Mouse (Mus musculus): ENCODE measurements around the gene Selenof.

Gene Selenof

GRCm38 (mm10) chr3:144570047-144570815 lies at the start of gene Selenof, which contains the start of gene Hs2st1:
Selenof (plus strand) TSS chr3:144570304.
Hs2st1 (minus strand) TSS chr3:144570181.
- DNase-seq (ENCODE audit: low spot score in 2 of 2) = peak; percentile 96 to 98

- DNase-seq (ENCODE audit: low spot score in 2 of 2) = no peak
Measured at GRCm38 (mm10) chr3:144527918-144528317, 42.2 kb upstream of the Selenof start.

DNA sequence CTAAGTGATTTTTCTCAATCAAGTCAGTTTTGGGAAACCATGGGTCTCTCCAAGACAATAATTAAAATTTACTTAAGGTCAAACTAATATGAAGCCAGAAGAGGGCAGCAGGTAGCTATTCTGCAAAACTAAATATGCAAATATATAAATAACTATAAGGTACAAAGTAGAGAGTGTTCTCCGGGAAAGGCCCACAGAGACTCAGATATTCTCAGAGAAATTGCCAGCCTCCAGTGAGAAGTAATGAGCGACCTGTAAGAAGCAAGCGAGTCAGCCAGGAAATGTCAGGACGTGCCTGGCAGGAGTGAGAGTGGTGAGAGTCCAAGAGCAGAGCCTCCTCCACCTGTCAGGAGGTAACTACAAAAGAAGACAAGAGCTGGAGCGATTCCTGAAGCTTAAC lies 39.1 kb upstream of the Selenof start:
- DNase-seq (ENCODE audit: low spot score in 2 of 2) = no peak

GRCm38 (mm10) chr3:144535056-144535455 lies 35.0 kb upstream of the Selenof start:
- no peak for DNase-seq (ENCODE audit: low spot score in 2 of 2)

DNA sequence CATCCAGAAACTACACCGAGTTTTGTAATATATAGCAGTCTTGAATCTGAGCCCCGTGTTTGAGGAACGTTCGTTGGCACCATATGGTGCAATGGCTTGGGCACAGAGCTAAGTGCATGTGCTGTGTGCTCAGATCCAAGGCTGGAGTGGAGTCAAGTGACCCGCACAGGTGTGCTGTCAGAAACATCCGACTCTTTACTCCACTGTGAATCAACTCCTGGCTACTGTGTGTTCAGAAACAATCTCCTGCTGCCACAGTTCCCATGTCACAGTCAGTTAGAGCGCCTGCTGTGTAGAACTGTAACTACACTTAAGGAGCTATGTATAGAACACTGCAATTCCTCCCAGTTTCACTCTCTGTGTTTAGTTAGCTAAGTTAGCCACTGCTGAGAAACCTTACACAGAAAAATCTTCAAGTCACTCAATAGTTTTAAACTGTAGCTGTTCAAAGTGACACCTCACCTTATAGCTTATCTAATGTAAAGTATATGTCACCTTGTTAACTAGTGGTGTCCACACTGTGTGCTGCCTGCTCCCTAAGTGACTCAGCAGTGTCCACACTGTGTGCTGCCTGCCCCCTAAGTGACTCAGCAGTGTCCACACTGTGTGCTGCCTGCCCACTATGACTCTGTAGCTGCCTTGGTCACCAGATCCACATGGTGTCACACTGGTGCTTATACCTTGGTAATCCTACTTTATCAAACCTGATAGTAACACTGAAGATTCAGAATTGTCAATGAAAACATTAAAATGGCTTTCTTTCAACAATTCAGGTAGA lies 32.8 kb upstream of the Selenof start:
- peak in 1 of 2 experiments; percentile 63 for DNase-seq (ENCODE audit: low spot score in 2 of 2)

GRCm38 (mm10) chr3:144539051-144539450 lies 31.1 kb upstream of the Selenof start:
- DNase-seq (ENCODE audit: low spot score in 2 of 2) = no peak

GRCm38 (mm10) chr3:144540805-144541204 lies 29.3 kb upstream of the Selenof start:
- DNase-seq (ENCODE audit: low spot score in 2 of 2) = no peak

- peak in 1 of 2 experiments; percentile 35 for DNase-seq (ENCODE audit: low spot score in 2 of 2)
Measured at GRCm38 (mm10) chr3:144541906-144542438, 28.1 kb upstream of the Selenof start.

GRCm38 (mm10) chr3:144545152-144545551 lies 25.0 kb upstream of the Selenof start:
- no peak for DNase-seq (ENCODE audit: low spot score in 2 of 2)

GRCm38 (mm10) chr3:144545832-144546231 lies 24.3 kb upstream of the Selenof start:
- DNase-seq (ENCODE audit: low spot score in 2 of 2) = no peak

DNA sequence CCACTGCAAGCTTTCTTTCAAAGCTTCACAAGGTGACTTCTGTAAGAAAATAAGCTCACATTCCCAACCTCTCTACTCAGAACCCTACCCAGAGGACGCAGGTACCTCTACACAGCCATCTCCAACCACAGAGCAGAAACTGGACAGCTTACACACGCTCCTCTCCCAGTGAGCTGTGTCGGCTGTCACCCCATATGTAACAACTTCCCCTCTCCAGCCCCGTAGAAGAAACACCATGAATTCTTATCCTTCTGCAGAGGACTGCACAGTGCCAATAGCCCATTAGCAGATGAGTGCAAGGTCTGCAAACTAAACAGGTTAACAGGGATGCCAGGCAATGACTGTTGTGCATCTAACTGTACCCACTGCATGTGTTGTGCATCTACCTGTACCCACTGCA lies 23.6 kb upstream of the Selenof start:
- no peak for DNase-seq (ENCODE audit: low spot score in 2 of 2)

DNA sequence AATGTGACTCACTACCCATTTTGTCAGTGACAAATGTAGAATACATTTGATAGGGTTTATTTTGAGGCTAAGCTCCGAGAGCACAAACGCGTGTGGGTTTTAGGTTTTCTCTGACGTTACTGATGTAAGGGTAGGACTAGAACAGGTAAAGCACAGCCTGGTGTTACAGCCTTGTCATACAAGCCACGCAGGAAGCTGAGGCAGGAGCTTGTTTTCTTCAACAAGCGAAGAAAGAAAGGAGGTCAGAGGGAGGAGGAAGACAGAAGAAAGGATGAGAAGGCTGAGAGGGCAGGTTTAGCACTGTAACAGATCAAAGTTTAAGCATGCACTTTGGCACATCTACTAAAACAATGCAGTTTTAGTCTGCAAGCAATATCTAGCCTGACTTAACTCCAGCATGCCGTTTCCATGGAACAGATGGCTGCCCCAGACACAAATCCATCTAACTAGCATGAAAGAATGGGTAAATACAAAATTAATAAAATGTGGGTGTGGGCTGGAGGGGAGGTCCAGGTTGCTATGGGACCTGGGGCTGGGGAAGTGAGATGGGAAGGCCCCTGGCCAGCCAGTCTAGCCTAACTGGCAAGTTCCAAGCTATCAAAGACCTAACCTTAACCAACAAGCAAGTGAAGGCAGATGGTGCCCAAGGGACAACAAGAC lies 21.8 kb upstream of the Selenof start:
- no peak for DNase-seq (ENCODE audit: low spot score in 2 of 2)

DNA sequence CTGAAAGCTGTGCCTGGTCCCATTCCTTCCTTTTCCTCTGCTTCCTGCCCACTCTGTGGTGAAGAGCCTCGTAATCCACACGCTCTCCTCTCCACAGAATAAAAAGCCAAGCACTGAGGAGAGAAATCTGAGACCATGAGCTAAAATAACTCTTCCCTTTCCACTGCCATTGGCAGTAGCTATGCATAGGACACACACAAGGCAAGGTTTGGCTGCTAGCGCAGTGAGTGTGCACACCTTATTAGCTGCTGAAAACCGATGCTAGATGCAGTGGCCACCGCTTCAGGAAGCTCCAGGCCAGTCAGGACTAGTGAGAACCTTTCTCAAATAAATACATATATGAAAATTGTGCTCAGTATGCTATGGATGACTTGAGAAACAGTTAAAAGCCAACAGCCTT lies 20.1 kb upstream of the Selenof start:
- no peak for DNase-seq (ENCODE audit: low spot score in 2 of 2)

DNA sequence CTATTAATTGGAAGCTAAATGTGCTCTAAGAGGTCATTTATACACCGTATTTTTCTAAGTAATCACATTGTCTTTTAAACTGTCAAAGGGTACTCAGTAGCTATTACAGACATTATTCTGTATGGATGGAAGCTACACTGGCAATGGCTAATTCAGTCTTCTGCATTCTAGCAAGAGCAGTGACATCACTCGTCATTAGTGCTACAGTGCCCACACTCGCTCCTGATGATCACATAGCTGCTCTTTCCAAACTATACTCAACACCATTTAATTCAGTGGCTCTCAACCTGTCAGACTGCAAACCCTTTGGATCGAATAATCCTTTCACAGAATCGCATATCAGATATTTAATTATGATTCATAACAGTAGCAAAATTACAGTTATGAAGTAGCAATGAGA lies 19.4 kb upstream of the Selenof start:
- no peak for DNase-seq (ENCODE audit: low spot score in 2 of 2)

GRCm38 (mm10) chr3:144551416-144551815 lies 18.7 kb upstream of the Selenof start:
- DNase-seq (ENCODE audit: low spot score in 2 of 2) = no peak

- DNase-seq (ENCODE audit: low spot score in 2 of 2) = no peak
Measured at GRCm38 (mm10) chr3:144553942-144554341, 16.2 kb upstream of the Selenof start.

- DNase-seq (ENCODE audit: low spot score in 2 of 2) = no peak
Measured at GRCm38 (mm10) chr3:144554503-144554902, 15.6 kb upstream of the Selenof start.

DNA sequence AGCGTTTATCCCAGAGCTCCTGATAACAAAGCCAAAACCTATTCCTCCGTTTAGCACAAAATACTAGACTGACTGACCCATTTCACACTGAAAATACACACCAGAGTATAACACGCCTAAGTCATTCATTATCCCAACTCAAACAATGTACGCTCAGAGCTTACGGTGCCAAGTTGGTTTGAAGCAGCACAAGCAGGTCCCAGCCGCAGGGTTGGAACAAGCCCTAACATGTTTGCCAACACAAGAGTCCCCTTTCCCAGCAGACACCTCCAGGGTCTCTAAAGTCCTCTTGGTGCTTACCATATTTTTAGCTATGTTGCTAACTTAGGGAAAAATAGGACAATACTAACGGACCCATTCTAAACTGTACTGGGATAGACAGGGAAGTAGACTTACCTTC lies 15.0 kb upstream of the Selenof start:
- no peak for DNase-seq (ENCODE audit: low spot score in 2 of 2)

DNA sequence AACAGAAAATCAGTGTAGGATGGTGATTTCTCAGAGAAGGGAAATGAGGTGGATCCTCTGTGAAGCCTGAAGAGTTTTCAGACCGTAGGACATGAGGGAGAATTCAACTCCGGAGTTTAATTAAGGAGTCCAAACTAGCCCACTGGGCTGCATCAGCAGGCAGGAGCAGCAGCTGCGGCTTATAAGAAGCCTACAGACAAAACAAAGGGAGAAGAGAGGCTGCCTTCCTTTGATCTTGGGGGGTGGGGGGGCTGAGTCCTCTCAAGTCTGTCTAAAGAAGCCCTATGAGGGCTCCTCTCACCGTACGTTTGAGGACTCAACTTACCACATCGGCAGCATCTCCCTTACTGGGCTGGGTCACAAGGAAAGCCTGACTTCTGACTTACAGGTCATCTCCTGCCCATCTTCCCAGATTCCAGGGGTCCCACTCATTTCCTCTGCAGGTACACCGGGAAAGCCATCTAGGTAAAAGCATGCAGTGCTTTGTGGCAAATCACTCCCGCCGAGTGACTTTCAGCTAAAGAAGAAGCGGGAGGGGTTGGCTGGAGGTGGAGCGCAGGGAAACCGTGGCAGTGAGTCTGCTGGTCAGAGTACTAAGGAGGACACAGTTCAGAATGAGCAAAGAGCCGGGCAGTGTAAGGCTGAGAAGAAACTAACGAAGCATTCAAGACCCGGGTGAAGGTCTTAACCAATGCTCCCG lies 13.3 kb upstream of the Selenof start:
- DNase-seq (ENCODE audit: low spot score in 2 of 2) = no peak

DNA sequence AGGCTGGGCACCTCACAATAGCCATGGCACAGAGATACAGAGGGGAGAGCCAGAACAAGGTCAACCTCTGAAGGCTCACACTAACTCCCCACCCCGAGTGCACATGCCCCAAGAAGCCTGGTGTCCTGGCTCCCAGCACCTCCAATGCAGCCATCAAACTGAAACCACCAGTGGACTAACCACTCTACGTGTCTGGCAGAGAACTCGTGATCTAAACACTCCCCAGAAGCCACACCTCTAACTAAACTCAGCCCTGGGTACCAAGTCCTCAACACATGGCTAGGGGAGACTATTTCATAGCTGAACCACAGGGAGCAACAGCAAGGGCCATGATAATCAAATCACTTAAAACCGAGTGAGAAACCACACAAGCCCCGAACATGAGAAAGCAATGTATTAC lies 11.8 kb upstream of the Selenof start:
- DNase-seq (ENCODE audit: low spot score in 2 of 2) = no peak

- DNase-seq (ENCODE audit: low spot score in 2 of 2) = peak in 1 of 2 experiments; percentile 33
Measured at GRCm38 (mm10) chr3:144561511-144562250, 8.4 kb upstream of the Selenof start.

All from frontal cortex, postnatal 36 days (tissue).